Mouse (Mus musculus) midbrain, embryonic 12.5 days (tissue): ENCODE results near the gene Klhdc2. TPM values are rescaled to one million over a fixed set of nuclear protein-coding genes. Genes with fewer than 3 reads are reported as not detected.

ENCODE experiments used
- ATAC-seq: fragments of 200-750 bp; cut with Nextera tagmentation; 2 replicates; pipeline ENCODE4 v1.8.0; 2017; ENCODE audit warnings: low read depth, moderate TSS enrichment, moderate library complexity; ENCODE audit not compliant: low FRiP score
- H3K27ac ChIP-seq: fragments of 300-500 bp; sonication (generic); replicated peaks from 2 replicates; pipeline ENCODE4 v1.5.1; 2016; ENCODE audit warnings: mild to moderate bottlenecking
- H3K27me3 ChIP-seq: fragments of 300-500 bp; sonication (generic); 2 replicates; pipeline ENCODE4 v1.6.1; 2016; ENCODE audit warnings: mild to moderate bottlenecking
- H3K36me3 ChIP-seq: fragments of 300-500 bp; sonication (generic); 2 replicates; pipeline ENCODE4 v1.6.1; 2016
- H3K4me1 ChIP-seq: fragments of 300-500 bp; sonication (generic); 2 replicates; pipeline ENCODE4 v1.6.1; 2016
- H3K4me2 ChIP-seq: fragments of 300-500 bp; sonication (generic); replicated peaks from 2 replicates; pipeline ENCODE4 v1.6.1; 2016; ENCODE audit warnings: mild to moderate bottlenecking, moderate library complexity
- H3K4me3 ChIP-seq: fragments of 300-500 bp; sonication (generic); 2 replicates; pipeline ENCODE4 v1.5.1; 2016; ENCODE audit warnings: mild to moderate bottlenecking
- H3K9ac ChIP-seq: fragments of 300-500 bp; sonication (generic); replicated peaks from 2 replicates; pipeline ENCODE4 v1.6.1; 2016; ENCODE audit warnings: mild to moderate bottlenecking, moderate library complexity
- H3K9me3 ChIP-seq: fragments of 300-500 bp; sonication (generic); 2 replicates; pipeline ENCODE4 v1.6.1; 2016; ENCODE audit warnings: mild to moderate bottlenecking
- WGBS: fragments of 180-500 bp; shearing (Covaris S2); methylation state at CpG from one replicate; pipeline ENCODE4 v1.1.7; 2016; 5-methylcytosine and 5-hydroxymethylcytosine counted together
- polyA plus RNA-seq: library from polyadenylated mRNA; unstranded; fragments of >200 nt; fragmentation: Nextera tagmentation; extraction: Ambion mirVana; gene quantifications from 2 replicates; pipeline ENCODE4 v1.2.1, GENCODE M21; 2016

The Klhdc2 gene
- polyA plus RNA-seq, 1 experiment from 2014 or later: 264 TPM

DNA sequence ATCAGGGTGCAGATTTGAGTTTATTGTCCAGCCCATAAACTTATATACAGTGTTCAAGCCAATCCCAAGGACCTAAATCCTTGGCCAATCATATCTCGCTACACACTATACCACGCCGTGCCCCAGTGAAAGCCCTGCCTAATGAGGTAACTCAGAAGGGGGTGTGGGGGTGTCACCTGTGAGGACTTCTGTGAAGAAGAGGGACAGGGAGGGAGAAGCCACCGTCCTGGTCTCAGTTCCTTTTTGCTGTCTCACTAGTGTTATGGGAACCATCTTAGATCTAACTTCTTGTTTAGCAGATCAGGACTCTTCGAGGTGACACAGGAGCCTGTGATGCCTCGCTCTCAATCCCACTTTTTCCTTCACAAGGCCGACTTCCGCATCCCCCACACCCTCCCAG lies 8.9 kb upstream of the Klhdc2 start:
- Histone ChIP-seq H3K27ac (no peak overlapping the region), H3K4me2 (no peak overlapping the region), H3K9ac (no peak overlapping the region), H3K4me1 (no peaks in the 10 kb centered on the region), H3K4me3 (no peak overlapping the region), H3K27me3 (no peaks in the 10 kb centered on the region), H3K9me3 (no peaks in the 10 kb centered on the region), H3K36me3 (no peaks in the 10 kb centered on the region)
- no peak for ATAC-seq
- 89% methylated on average over 8 of the region's 8 CpGs for WGBS

DNA sequence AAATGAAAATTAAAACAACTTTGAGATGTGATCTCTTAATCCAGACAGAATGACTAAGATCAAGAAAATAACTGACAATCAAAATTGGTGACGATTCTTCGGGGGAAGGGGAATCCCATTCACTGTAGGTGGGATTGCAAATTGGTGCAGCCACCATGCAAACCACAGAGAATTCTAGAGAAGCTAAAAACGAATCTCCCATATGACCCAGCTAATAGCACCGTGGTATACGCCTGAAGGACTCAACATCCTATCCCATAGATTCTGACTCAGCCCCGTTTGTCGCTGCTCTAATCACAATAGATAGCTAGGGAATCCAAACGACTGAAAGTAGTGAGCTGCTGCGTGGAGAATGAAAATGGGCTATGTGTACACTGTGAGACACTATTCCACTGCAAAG lies 7.8 kb upstream of the Klhdc2 start:
- WGBS: 78% methylated on average over 9 of the region's 9 CpGs
- Histone ChIP-seq H3K4me3 (no peak overlapping the region), H3K9ac (no peak overlapping the region), H3K4me1 (no peaks in the 10 kb centered on the region), H3K27ac (no peak overlapping the region), H3K4me2 (no peak overlapping the region), H3K27me3 (no peaks in the 10 kb centered on the region), H3K9me3 (no peaks in the 10 kb centered on the region), H3K36me3 (no peaks in the 10 kb centered on the region)
- no peak for ATAC-seq

DNA sequence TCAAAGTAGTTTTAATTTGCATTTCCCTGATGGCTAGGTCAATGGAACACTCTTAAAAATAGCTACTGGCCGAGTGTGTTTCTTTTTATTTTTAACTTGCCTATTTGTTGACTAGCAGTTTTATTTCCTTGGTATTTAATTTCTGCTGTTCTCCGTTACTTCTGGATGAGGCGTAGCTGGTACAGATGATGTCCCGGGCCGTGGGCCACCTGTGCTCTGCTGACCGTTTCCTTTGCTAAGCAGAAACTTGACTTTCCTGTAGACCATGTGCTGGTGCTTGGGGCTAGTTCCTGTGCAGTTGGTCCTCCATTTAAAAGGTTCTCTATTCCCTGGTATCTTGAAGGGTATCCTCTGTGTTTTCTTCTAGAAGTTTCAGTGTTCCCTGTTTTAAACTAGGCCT lies 4.1 kb upstream of the Klhdc2 start:
- no peak for ATAC-seq
- 89% methylated on average over 6 of the region's 6 CpGs for WGBS
- no peaks in the 10 kb centered on the region for H3K27me3 ChIP-seq
- H3K4me3 ChIP-seq: no peak overlapping the region
- no peaks in the 10 kb centered on the region for H3K9me3 ChIP-seq
- no peak overlapping the region for H3K4me2 ChIP-seq
- H3K27ac ChIP-seq: no peak overlapping the region
- no peak overlapping the region for H3K9ac ChIP-seq
- H3K4me1 ChIP-seq: peaks cover 6% of the 10 kb centered on the region
- no peaks in the 10 kb centered on the region for H3K36me3 ChIP-seq

DNA sequence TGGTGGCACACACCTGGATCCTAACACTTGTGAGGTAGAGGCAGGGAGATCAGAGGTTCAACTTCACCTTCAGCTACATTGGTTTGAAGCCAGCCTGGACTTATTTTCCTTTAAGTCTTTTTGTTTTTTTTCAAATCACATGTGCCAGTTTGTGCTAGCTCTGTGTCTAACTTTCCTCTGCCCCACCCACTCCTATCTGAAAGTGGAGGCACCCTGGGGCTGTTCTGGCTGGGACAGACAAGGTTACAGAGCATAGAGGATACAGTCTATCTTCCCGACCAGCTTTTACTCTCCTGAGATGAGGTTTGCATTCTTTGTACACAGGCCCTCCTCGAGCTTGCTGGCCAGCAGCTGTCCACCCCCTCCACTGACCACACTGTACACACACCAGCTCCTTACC lies 2.7 kb upstream of the Klhdc2 start:
- Histone ChIP-seq H3K9me3 (no peaks in the 10 kb centered on the region), H3K36me3 (no peaks in the 10 kb centered on the region), H3K4me1 (peaks cover 13% of the 10 kb centered on the region), H3K9ac (no peak overlapping the region), H3K27me3 (no peaks in the 10 kb centered on the region), H3K27ac (no peak overlapping the region), H3K4me3 (no peak overlapping the region), H3K4me2 (no peak overlapping the region)
- 61% methylated on average over 2 of the region's 2 CpGs for WGBS
- no peak for ATAC-seq

DNA sequence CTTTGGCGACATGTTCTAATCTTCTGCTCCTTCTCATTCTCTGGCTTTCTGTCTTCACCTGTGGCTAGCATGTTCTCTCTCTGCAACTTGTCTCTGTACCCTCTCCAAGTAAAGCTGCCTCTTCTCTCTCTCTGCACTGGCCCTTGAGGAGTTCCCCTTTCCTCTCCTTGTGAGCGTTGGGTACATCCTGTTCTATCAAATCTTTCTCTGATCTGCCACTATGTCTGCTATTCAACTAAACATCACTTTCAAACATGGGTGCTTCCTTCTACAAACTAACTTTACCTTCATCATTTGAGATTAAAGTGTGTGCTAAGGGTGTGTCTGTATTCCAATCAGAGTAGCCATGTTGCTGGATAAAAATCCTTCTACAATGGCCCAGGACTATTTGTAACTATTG lies 1.5 kb upstream of the Klhdc2 start:
- H3K4me2 ChIP-seq: no peak overlapping the region
- no peak for ATAC-seq

DNA sequence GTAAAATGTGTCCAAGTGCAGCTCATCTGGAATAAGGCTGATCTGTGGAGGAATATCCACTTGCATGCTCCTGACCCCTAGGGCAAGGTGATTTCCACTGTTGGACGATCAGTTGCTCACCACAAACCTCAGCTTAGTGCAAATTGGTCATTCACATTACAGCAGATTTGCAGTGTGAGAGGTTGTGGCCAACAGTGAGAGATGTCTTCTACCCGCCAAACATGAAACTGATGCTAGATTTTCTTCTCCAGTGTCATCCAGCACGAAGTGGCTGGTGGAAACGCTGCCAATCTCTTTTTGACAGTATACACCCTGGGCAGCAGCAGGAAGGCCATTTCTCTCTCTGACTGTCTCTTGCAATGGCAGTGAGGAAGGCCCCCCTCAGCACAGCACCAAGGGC lies 830 bp upstream of the Klhdc2 start:
- peaks cover 20% of the 10 kb centered on the region for H3K4me1 ChIP-seq
- H3K9me3 ChIP-seq: no peaks in the 10 kb centered on the region
- H3K36me3 ChIP-seq: peaks cover 10% of the 10 kb centered on the region
- no peak for ATAC-seq
- no peaks in the 10 kb centered on the region for H3K27me3 ChIP-seq
- peak overlapping the region; percentile 97 for H3K4me3 ChIP-seq
- no peak overlapping the region for H3K27ac ChIP-seq
- H3K9ac ChIP-seq: no peak overlapping the region; the same call in 1 of the 2 replicates
- peak overlapping the region; percentile 69 for H3K4me2 ChIP-seq
- WGBS: 81% methylated on average over 4 of the region's 4 CpGs

More for the DNA sequence above, 1.5 kb upstream of the Klhdc2 start:
- Histone ChIP-seq H3K4me3 (no peak overlapping the region), H3K9me3 (no peaks in the 10 kb centered on the region), H3K27me3 (no peaks in the 10 kb centered on the region), H3K27ac (no peak overlapping the region), H3K4me1 (peaks cover 20% of the 10 kb centered on the region), H3K9ac (no peak overlapping the region), H3K36me3 (0 out of 2 replicates have a peak, but pooled peaks cover 3% of the 10 kb centered on the region)
- 83% methylated on average over 2 of the region's 2 CpGs for WGBS

DNA sequence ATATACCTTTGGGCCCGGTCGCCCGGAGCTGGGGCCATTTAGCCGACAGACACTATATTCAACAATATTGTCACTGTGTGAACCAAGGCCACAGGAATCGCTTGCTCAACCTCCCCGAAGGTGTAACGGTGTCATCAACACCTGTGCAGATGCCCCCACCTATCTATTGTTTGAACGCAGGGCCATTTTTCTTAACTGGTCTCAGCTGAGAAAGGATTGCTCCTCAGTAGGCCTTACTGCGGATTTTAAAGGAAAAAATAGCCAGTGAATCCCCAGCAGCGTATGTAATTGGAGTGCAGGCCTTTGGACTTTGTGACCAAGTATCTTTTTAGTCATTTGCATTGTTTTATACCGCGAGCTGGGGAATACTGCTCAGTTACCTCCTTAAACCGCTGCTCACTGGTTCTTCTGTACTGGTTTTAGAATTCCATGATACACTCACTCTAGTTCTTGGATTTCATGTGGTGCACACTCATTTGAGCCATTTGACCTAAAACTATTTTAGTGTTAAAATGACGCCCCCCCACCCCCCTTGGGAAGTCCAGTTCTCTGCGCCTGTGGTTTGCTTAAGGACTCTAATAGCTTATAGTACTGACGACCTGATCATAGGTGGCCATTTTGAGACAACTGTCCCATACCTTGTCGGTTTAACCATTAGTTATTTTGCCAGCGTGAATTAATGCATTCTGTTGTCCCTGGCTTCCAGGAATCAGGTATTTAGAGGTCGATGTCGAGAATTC lies 1.1 kb downstream of the Klhdc2 start:
- peaks cover 27% of the 10 kb centered on the region for H3K36me3 ChIP-seq
- ATAC-seq: no peak
- no peaks in the 10 kb centered on the region for H3K9me3 ChIP-seq
- WGBS: 20% methylated on average over 20 of the region's 20 CpGs
- peak overlapping the region; percentile 97 for H3K9ac ChIP-seq
- peak overlapping the region; percentile 69 for H3K4me2 ChIP-seq
- H3K4me1 ChIP-seq: peaks cover 20% of the 10 kb centered on the region
- H3K27me3 ChIP-seq: no peaks in the 10 kb centered on the region
- H3K4me3 ChIP-seq: peak overlapping the region; percentile 97
- peak overlapping the region; percentile 99 for H3K27ac ChIP-seq

DNA sequence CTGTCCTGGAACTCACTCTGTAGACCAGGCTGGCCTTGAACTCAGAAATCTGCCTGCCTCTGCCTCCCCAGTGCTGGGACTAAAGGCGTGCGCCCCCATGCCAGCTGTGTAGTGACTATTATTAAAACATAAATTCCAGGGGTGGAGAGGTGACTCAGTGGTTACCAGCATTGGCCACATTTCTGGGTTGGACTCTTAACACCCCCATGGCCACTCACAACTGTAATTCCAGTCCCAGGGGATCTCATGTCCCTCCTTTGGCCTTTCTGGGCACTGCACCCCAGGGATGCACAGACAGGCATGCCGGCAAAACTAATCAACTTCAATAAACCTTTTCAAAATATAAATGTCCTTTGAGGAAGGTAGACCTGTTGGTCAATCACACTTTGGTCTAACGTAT lies 1.8 kb downstream of the Klhdc2 start:
- peak overlapping the region; percentile 69 for H3K4me2 ChIP-seq
- no peak overlapping the region for H3K27ac ChIP-seq
- WGBS: 93% methylated on average over 4 of the region's 4 CpGs
- no peaks in the 10 kb centered on the region for H3K9me3 ChIP-seq
- peak overlapping the region; percentile 97 for H3K4me3 ChIP-seq
- H3K27me3 ChIP-seq: no peaks in the 10 kb centered on the region
- no peak for ATAC-seq
- H3K4me1 ChIP-seq: peaks cover 20% of the 10 kb centered on the region
- H3K9ac ChIP-seq: no peak overlapping the region
- H3K36me3 ChIP-seq: peaks cover 33% of the 10 kb centered on the region

DNA sequence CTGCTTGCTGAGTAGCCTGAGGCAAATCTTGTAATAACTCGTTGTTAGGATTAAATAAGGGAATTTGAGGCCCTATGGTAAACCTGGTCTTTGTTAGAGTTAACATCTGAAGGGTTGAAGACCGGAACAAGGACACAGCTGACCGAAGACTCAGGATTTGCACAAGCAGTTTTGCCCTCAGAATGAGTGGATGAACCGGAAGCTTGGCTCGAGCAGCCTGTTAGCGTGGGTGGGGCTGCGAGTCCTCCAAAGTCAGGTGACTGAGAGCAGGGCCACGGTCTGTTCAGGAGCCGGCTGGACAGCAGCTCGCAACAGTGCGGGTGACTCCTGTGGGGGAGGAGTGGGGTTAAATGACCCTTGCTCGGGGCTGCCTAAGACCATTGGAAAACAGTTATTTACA lies 2.8 kb downstream of the Klhdc2 start:
- Histone ChIP-seq H3K4me2 (peak overlapping the region; percentile 69), H3K27ac (0 out of 2 replicates have a peak overlapping the region, but pooled peaks have one; percentile 3), H3K9me3 (no peaks in the 10 kb centered on the region), H3K36me3 (peaks cover 41% of the 10 kb centered on the region), H3K4me3 (no peak overlapping the region), H3K9ac (no peak overlapping the region), H3K4me1 (peaks cover 20% of the 10 kb centered on the region), H3K27me3 (no peaks in the 10 kb centered on the region)
- no peak for ATAC-seq
- WGBS: 78% methylated on average over 12 of the region's 12 CpGs

DNA sequence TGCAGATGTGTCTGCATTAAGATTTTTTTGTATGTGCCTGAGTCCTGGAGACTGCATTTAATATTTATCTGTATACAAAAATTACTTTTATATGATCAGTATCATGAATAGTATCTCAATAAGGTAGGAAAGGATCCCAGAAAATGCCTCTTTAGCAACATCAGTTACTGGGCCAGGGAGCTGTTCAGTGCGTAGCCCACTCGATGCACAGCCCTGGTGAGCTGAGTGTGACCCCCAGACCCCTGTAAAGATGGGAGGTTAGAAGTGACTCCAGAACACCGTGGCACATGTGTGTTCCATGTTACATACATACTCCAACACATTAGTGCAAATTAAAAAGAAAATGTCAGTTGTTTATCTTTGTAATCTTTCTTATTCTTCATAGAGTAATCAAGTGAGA lies 3.4 kb downstream of the Klhdc2 start:
- H3K4me2 ChIP-seq: no peak overlapping the region
- H3K27ac ChIP-seq: no peak overlapping the region
- WGBS: 91% methylated on average over 3 of the region's 3 CpGs
- ATAC-seq: no peak
- no peaks in the 10 kb centered on the region for H3K9me3 ChIP-seq
- peaks cover 46% of the 10 kb centered on the region for H3K36me3 ChIP-seq
- peaks cover 20% of the 10 kb centered on the region for H3K4me1 ChIP-seq
- H3K9ac ChIP-seq: no peak overlapping the region
- H3K27me3 ChIP-seq: no peaks in the 10 kb centered on the region
- no peak overlapping the region for H3K4me3 ChIP-seq

DNA sequence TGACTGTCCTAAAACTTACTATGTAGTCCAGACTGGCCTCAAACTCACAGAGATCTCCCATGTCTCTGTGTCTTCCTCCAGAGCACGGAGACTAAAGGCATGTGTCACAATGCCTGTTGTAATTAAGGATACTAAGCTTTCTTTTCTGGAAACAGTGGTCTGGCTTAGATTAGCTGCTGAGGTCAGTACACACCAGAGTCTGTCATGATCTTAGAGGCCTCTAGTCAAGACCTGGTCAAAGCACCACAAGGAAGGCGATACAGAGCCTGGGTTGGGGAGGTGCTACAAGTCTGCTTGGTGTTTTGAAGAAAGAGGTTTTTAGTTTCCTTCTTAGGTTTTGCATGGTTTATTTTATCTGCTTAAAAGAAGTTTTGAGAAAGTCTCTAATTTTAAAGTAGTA lies 3.9 kb downstream of the Klhdc2 start:
- Histone ChIP-seq H3K36me3 (peaks cover 51% of the 10 kb centered on the region), H3K4me1 (peaks cover 20% of the 10 kb centered on the region), H3K4me3 (no peak overlapping the region), H3K4me2 (no peak overlapping the region), H3K9ac (no peak overlapping the region), H3K9me3 (no peaks in the 10 kb centered on the region), H3K27ac (no peak overlapping the region), H3K27me3 (no peaks in the 10 kb centered on the region)
- no peak for ATAC-seq
- WGBS: 88% methylated on average over 2 of the region's 2 CpGs

DNA sequence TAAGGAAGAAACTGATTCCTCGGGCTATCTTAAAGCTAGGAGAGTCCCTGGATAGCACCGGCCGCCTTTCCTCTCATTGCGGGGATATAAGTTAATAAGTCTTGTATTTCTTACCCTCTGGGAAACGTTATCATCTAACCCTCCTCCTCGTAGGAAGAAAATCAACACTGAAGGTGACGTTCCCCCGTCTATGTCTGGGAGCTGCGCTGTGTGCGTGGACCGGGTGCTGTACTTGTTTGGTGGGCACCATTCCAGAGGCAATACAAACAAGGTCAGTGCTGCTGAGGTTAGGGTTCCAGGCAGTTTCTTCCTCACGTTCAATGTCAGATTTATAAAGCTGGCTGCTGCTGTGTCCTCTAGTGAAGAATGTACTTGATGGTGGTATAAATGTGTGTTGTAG lies 5.7 kb downstream of the Klhdc2 start:
- no peak overlapping the region for H3K4me2 ChIP-seq
- H3K9me3 ChIP-seq: no peaks in the 10 kb centered on the region
- 96% methylated on average over 12 of the region's 12 CpGs for WGBS
- H3K9ac ChIP-seq: no peak overlapping the region
- no peak for ATAC-seq
- H3K27ac ChIP-seq: no peak overlapping the region
- peaks cover 14% of the 10 kb centered on the region for H3K4me1 ChIP-seq
- H3K36me3 ChIP-seq: peaks cover 69% of the 10 kb centered on the region
- H3K27me3 ChIP-seq: no peaks in the 10 kb centered on the region
- H3K4me3 ChIP-seq: no peak overlapping the region

DNA sequence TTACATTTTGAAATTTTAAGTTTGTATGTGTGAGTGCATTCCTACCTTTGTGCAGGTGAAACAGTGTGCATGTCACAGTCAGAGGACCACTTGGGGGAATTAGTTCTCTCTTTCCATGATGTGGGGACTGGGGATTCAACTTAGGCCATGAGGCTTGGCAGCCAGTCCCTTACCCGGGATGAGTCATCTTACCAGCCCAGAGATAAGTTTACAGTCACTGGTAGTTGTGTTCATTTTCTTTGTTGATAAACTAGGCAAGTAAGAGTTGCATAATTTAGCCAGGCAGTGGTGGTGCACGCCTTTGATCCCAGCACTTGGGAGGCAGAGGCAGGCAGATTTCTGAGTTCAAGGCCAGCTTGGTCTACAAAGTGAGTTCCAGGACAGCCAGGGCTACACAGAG lies 7.6 kb downstream of the Klhdc2 start:
- H3K36me3 ChIP-seq: peaks cover 87% of the 10 kb centered on the region
- WGBS: 93% methylated on average over 2 of the region's 2 CpGs
- no peak for ATAC-seq

More for the DNA sequence above, 7.6 kb downstream of the Klhdc2 start:
- peaks cover 4% of the 10 kb centered on the region for H3K4me1 ChIP-seq
- H3K9ac ChIP-seq: no peak overlapping the region
- no peak overlapping the region for H3K27ac ChIP-seq
- no peak overlapping the region for H3K4me2 ChIP-seq
- H3K27me3 ChIP-seq: no peaks in the 10 kb centered on the region
- no peaks in the 10 kb centered on the region for H3K9me3 ChIP-seq
- no peak overlapping the region for H3K4me3 ChIP-seq
